Mouse (Mus musculus): ENCODE measurements around the gene Derl3.

DNA sequence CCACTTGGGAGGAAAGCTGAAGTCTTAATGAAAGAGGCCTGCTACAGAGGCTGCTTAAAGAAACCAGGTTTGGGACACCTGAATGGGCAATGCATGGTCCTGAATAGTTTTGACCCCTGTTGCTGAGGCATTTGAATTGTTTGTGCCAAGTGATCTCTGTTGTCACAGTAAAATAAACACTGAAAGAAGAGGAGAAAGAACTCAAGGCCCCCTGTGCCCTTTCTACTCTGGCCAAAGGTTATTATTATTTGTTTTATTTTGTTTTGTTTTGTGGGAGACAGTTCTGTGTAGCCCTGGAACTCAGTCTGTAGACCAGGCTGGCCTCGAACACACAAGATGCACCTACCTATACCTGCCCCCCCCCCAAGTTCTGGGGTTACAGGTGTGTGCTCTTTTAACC is 41.8 kb downstream of the Derl3 start:
- TF ChIP-seq GATA1 (IDR thresholded peaks at IDR 0.05; ENCODE audit: borderline replicate concordance, low read length) (no peak), FLI1 (IDR thresholded peaks at IDR 0.05; ENCODE audit: low read length) (no peak)

Data from megakaryocyte, embryonic 14.5 days (primary cell).